Mouse (Mus musculus) testis, postnatal 14 days (tissue): Measurements from ENCODE around the gene Gtf2i.

Experiments used
- DNase-seq: peaks from one replicate; pipeline ENCODE4 v3.0.0; 2021; ENCODE audit warnings: low spot score

Gene Gtf2i

DNA sequence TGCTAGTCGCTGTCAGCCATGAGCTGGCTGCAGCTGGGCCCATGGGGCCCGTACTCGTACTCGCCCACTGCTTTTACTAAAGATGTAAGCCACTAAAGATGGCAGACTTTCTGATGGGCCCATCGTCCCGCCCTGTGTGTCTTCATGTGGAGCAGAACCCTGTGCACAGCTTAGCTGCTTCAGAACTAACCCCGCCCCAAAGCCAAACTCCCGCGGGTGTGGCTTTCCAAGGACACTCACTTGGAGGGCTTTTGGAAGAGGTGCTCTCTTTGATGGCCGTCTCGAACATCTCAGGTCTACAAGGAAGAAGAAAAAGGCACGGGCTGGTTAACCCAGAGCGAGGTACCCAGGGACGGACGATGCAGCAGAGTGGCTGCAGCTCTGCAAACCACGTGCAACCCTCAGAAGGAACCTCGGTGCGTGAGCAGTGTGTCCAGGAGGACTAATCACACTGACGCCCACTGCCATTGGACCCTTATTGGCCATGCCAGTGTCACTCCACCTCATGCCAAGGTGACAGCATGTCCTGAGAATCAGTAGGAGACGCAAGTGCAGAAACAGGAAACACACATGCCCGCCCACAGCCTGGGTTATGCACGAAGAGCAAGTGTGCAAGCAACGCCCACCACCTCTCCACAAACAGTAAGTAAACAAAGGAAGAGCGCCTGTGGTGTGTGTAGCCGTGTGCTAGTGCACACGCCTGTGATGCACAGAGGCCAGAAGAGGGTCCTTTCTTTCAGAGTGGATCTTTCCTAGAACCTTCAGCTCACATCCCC is 70.7 kb downstream of the Gtf2i start:
- DNase-seq: no peak

- DNase-seq: no peak
Measured at GRCm38 (mm10) chr5:134241831-134242230, 72.7 kb downstream of the Gtf2i start.

DNA sequence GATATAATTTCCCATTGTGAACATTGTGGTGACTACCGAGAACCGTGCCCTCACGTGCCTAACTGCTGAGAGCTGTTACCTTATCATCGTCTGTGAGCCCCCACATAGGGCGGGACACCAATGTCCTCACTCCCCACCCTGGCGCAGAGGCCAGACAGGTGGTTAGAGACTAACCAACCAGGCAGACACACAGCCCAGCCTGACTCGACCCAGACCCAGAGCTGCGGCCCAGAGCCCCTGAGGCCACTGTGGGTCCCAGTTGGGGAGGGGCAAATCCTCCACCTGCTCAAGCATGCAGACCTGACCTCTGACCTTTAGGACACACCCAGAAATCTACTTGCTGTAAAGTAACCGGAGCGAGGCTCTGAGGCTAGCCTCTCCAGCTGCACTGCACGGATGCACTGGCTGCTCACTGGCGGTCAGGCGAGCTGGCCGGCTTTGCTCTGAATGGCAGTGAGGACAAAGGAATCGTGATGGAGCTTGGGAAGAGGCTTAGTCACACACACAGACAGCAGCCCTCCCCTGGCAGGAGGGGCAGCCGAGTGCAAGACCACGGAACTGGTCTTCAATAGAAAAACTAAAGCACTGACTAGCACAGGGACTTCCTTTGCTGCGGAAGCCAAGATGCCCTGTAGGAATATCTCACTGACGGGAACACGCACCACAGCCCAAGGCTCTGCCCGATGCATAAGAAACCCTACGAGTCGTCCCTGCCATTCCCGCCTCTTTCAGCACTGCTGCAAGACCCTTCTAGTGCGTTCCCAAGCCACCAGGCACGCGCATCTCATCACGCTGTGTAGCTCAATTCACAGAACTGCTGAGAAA is 76.4 kb downstream of the Gtf2i start:
- DNase-seq: no peak

DNA sequence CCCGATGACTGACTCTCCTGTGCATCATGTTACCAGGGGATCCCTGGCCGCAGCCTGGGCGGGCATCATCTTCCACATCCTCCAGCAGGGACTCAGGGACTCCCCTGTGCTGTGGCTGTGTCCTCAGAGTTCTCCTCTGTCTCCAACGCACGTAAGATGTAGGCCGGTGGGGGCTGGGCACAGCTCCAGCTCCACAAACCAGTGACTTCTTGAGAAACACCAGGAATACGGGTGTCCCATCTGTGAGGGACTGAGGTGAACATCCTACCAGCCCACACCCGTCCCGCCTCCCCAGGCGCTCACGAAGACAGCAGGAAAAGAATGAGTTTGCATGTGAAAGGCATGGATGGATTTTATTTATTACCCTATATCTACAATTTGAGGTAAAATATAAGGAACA is 77.1 kb downstream of the Gtf2i start:
- no peak for DNase-seq

GRCm38 (mm10) chr5:134236796-134237195 is 77.8 kb downstream of the Gtf2i start:
- no peak for DNase-seq

- DNase-seq: no peak
Measured at GRCm38 (mm10) chr5:134236241-134236640, 78.3 kb downstream of the Gtf2i start.

DNA sequence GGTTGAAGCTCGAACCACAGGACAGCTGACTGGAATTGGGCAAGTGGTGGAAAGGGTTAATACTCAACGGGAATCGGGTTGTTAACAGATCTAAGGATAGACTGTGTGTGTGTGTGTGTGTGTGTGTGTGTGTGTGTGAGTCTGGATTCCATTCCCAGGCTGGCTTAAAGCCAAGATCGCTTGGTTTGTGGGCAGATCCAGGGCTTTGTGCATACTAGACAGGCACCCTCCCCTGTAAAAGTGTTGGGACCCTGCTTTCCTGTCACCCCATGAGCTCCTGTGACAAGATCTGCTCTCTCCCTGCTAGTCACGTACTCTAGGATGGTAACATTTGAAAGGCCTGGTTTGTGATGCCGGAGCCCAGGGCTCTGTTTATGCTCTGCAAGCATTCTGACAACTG is 79.4 kb downstream of the Gtf2i start:
- no peak for DNase-seq

- no peak for DNase-seq
Measured at GRCm38 (mm10) chr5:134234205-134234604, 80.4 kb downstream of the Gtf2i start.

- DNase-seq: no peak
Measured at GRCm38 (mm10) chr5:134233244-134233651, 81.3 kb downstream of the Gtf2i start.

DNA sequence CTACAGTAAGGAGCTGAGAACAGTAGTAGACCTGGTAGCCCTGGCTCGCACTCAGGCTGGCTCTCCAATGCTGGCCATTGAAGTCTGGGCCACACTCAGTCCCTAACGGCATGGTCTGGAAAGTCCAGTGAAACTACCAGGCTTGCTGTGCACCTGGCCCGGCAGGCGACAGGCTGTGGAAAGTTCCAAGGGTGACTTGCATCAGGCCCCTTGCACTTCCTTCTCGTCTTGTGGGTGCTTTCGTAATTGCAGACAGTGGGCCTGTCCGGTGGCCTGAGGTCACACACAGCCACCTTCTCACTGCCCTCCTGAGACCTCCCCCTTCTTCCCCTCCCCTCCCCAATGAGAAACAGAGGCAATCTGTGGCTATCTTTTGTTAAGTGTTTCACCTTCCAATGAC is 82.0 kb downstream of the Gtf2i start:
- DNase-seq: no peak

- DNase-seq: no peak
Measured at GRCm38 (mm10) chr5:134232111-134232510, 82.4 kb downstream of the Gtf2i start.

DNA sequence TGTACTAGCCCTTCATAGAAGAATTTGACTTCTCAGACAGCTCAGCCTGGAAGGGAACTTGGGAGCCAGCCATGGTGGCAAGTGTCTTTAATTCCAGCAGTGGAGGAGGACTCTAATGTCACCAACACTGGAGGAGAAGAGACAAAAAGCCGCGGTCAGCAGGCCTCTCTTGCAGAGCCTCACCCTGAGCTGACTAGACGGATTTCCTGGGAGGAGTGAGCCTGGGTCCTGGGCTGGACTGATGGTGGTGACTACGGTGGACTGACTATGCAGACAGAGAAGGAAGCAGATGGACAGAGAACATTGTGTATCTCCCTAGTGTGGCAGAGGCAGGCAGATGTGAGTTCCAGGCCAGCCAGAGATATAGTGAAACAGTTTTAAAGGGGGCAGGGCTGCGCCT is 83.2 kb downstream of the Gtf2i start:
- no peak for DNase-seq

DNA sequence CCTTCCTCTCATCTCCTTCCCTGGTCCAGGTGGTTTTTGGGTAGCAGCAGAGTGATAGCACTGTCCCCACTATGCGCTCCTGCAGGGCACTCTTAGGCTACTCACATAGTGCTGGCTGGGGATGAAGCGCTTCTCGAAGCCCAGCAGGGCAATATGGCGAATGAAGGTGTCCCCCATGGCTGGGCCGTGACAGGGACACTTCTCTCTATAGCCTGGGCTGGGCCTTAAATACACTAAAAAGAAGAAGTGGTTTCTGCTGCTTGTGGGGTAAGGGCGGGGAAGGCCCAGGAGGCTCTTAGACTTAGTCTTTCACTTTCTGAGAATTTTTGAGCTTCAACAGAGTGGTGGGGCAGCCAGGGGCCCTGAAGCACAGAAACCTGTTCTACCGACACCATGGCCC is 85.2 kb downstream of the Gtf2i start, which contains the start of gene Ncf1:
Gene Ncf1, minus strand, starts transcription at position 235 of the 400 bp plus-strand sequence.
- no peak for DNase-seq

GRCm38 (mm10) chr5:134228249-134228638 is 86.3 kb downstream of the Gtf2i start:
- DNase-seq: no peak

DNA sequence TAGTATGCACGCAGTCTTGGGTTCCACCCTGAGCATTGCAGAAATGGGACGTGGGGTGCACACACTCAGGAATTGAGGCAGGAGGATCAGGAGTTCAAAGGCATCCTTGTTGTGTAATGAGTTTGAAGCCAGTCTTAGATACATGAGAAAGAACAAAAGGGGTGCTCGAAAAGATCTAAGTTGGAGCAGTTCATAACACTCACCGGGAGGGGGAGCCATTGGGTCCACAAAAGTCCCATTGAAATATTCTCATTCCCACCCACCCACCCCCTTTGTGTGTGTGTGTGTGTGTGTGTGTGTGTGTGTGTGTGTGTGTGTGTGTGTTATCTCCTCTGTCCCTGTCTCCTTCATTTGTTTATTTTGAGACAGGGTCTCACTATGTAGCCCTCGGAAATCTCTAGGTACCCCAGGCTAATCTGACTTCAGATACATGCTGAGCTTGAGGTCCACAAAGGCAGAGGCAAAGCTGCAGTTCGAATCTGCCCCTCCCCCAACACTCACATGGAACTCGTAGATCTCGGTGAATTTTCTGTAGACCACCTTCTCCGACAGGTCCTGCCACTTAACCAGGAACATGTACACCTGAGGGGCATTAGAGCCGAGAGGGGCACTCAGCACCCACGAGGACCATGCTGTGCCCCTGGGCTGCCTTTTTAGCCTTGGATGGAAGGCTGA is 86.8 kb downstream of the Gtf2i start:
- no peak for DNase-seq

GRCm38 (mm10) chr5:134226946-134227345 is 87.6 kb downstream of the Gtf2i start:
- no peak for DNase-seq

DNA sequence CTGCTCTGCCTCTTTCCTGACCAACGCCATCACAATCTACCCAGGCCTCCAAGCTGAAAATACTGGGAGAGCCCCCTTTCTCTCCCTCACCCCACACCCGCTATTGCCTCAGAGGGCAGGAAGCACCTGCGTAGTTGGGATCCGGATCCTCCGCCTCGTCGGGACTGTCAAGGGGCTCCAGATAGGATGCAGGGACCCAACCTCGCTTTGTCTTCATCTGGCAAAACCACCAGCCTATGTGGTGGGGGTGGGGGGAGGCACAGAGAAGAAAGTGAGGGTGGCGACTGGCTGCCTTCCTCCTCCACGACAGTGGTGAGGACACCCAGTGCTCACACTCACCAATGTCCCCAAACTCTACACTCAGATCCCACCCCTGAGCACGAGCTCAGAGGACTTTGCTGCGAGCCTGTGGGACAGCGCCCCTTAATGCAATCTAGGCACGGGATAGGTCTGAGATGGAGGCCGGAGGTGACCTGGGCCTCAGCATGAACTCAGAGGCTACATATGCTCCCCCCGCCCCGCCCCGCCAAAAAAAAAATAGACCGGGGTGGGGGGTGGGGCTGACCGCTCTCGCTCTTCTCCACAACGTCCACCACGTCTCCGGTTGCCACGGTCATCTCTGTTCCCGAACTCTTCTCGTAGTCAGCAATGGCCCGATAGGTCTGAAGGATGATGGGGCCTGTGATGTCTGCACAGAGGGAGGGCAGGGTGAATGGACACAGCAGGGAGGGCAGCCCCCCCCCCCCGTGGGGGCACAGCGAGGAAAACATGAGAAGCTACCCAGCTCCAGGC is 89.3 kb downstream of the Gtf2i start:
- no peak for DNase-seq

DNA sequence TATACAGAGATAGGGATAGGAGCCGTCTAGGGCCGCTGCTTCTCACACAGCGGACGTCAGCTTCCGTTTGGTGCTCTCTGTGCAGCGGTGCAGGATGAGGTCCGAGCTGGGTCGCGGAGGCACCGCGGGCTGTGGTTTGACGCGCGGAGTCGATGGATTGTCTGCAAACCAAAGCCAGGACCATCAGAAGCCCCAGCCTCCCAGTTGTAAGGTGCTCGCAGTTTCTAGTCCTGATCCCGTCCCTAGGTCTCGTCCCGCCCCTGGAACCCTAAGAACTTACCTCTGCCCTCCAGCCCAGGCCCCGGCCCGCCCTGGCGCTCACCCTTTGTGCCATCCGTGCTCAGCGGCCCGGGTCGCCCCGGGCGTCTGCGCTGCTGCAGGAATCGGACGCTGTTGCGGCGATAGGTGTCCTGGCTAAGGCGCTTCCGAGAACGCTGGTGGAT is 92.8 kb downstream of the Gtf2i start:
- DNase-seq: no peak

- DNase-seq: no peak
Measured at GRCm38 (mm10) chr5:134221278-134221677, 93.3 kb downstream of the Gtf2i start.

- no peak for DNase-seq
Measured at GRCm38 (mm10) chr5:134217900-134218299, 96.7 kb downstream of the Gtf2i start.

GRCm38 (mm10) chr5:134214021-134214806 is 100.3 kb downstream of the Gtf2i start:
- DNase-seq: no peak
